Mouse (Mus musculus): ENCODE results near the gene Ndufb11. TPM values are rescaled to one million over a fixed set of nuclear protein-coding genes. Genes with fewer than 3 reads are reported as not detected.

Ndufb11 gene
- polyA plus RNA-seq, 1 experiment from 2014 or later = 251 TPM

DNA sequence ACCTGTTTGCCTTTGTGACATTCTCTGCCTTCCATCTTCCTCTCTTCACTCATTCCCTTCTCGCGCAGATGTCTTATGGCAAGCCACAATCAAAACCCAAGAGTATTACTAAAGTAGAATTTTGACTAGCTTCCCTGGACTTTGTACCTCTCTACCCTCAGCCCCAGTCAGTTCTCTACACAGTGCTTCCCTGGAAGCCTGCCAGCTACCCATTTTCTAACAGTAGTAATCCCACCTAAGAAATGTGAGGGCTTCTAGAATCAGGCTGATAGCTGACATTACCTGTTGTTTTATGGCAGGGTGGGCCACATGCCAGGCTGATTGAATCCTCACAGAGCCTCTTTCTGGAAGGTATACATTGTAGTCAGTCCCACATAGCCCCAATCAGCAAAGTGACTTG lies 20.7 kb upstream of the Ndufb11 start:
- H3K36me3 ChIP-seq (ENCODE audit: control insufficient read depth, insufficient read depth, low read length) = no peaks in the 10 kb centered on the region; the same call in 1 of the 2 replicates
- H3K9ac ChIP-seq (ENCODE audit: low read length) = no peak overlapping the region
- ATAC-seq (ENCODE audit: insufficient read depth, low FRiP score) = no peak
- no peaks in the 10 kb centered on the region for H3K9me3 ChIP-seq (replicated peaks; ENCODE audit: control insufficient read depth, low read length)
- no peaks in the 10 kb centered on the region for H3K4me1 ChIP-seq (ENCODE audit: control insufficient read depth, insufficient read depth, low read length)
- WGBS = 89% methylated on average over 2 of the region's 2 CpGs
- no peak overlapping the region for H3K4me2 ChIP-seq (ENCODE audit: low read depth, low read length)
- H3K27me3 ChIP-seq (ENCODE audit: control insufficient read depth, insufficient read depth, low read length) = no peaks in the 10 kb centered on the region
- H3K27ac ChIP-seq (ENCODE audit: low read length) = no peak overlapping the region
- H3K4me3 ChIP-seq (replicated peaks; ENCODE audit: low read length) = no peak overlapping the region

DNA sequence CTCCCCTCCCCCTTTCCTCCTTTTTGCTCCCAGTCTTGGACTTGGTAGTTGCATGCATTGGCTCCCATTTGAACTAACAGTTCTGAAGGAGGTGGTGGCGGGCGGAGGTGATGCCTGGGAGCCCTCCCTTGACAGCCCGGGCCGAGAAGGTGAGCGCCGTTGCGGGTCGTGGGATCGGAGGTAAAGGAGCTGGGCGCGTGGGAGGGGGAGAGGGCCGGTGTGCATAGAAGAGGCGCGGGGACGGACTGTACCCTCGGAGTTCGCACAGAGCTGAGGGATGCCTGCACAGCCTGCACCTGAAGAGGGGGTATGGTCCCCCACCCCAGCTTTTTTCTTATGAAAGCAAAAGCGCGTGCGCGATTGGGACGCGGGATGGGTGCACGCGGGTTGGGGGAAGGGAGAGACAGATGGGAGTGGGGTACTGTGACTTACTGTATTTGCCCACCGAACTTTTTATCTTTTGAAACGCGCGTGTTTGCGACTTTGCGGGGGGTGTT lies 532 bp upstream of the Ndufb11 start:
- no peaks in the 10 kb centered on the region for H3K9me3 ChIP-seq (replicated peaks; ENCODE audit: control insufficient read depth, low read length)
- 0 out of 2 replicates have a peak, but pooled peaks cover 8% of the 10 kb centered on the region for H3K4me1 ChIP-seq (ENCODE audit: control insufficient read depth, insufficient read depth, low read length)
- H3K36me3 ChIP-seq (ENCODE audit: control insufficient read depth, insufficient read depth, low read length) = no peaks in the 10 kb centered on the region; the same call in 1 of the 2 replicates
- H3K27ac ChIP-seq (ENCODE audit: low read length) = peak overlapping the region; percentile 88
- H3K4me3 ChIP-seq (replicated peaks; ENCODE audit: low read length) = peak overlapping the region; percentile 62
- WGBS = 13% methylated on average over 31 of the region's 31 CpGs
- peak overlapping the region; percentile 77 for H3K9ac ChIP-seq (ENCODE audit: low read length)
- H3K4me2 ChIP-seq (ENCODE audit: low read depth, low read length) = peak overlapping the region; percentile 59
- no peaks in the 10 kb centered on the region for H3K27me3 ChIP-seq (ENCODE audit: control insufficient read depth, insufficient read depth, low read length)
- peak; percentile 46; the same call in 1 of the 2 replicates for ATAC-seq (ENCODE audit: insufficient read depth, low FRiP score)

DNA sequence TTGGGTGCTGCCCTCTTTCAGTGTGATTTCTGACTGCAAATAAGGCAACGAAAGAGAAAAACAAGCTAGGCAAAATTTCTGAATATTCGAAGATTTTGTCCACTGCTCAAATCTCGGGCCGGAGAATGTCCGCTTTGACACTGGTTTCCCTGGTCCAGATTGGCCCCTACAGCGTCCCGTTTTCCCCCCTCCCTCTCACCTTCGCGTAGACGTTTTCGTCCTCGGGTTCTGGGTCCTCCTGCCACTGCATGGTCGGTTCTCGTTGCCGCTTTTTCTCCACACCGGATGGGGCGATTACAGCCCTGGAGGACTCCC lies 601 bp downstream of the Ndufb11 start:
- Histone ChIP-seq H3K4me2 (ENCODE audit: low read depth, low read length) (peak overlapping the region; percentile 57), H3K27ac (ENCODE audit: low read length) (peak overlapping the region; percentile 88), H3K9ac (ENCODE audit: low read length) (peak overlapping the region; percentile 73), H3K9me3 (replicated peaks; ENCODE audit: control insufficient read depth, low read length) (no peaks in the 10 kb centered on the region), H3K4me1 (ENCODE audit: control insufficient read depth, insufficient read depth, low read length) (0 out of 2 replicates have a peak, but pooled peaks cover 8% of the 10 kb centered on the region), H3K27me3 (ENCODE audit: control insufficient read depth, insufficient read depth, low read length) (no peaks in the 10 kb centered on the region), H3K36me3 (ENCODE audit: control insufficient read depth, insufficient read depth, low read length) (no peaks in the 10 kb centered on the region; the same call in 1 of the 2 replicates), H3K4me3 (replicated peaks; ENCODE audit: low read length) (peak overlapping the region; percentile 62)
- ATAC-seq (ENCODE audit: insufficient read depth, low FRiP score) = 0 out of 2 replicates have a peak, but pooled peaks have one; percentile 3
- 13% methylated on average over 17 of the region's 17 CpGs for WGBS

DNA sequence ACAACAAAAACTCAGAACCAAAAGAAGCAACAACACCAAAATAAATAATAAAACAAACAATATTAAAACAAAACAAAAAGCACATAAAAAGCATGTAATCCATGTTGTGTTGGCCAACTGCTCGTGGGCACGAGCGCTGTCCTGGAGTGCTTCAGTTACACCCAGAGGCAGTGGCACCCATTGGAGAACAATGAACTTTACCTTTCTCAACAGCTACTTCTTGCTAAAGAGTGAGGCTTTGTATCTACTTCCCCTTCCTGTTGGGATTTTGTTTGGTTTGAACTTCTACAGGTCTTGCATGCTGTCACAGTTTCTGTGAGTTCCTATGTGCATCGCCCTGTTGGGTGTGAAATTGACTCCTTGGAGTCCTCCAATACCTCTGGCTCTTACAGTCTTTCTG lies 8.9 kb downstream of the Ndufb11 start:
- no peak overlapping the region for H3K9ac ChIP-seq (ENCODE audit: low read length)
- H3K4me2 ChIP-seq (ENCODE audit: low read depth, low read length) = no peak overlapping the region
- H3K36me3 ChIP-seq (ENCODE audit: control insufficient read depth, insufficient read depth, low read length) = no peaks in the 10 kb centered on the region
- 80% methylated on average over 4 of the region's 4 CpGs for WGBS
- no peak overlapping the region for H3K27ac ChIP-seq (ENCODE audit: low read length)
- no peaks in the 10 kb centered on the region for H3K9me3 ChIP-seq (replicated peaks; ENCODE audit: control insufficient read depth, low read length)
- no peaks in the 10 kb centered on the region for H3K27me3 ChIP-seq (ENCODE audit: control insufficient read depth, insufficient read depth, low read length)
- no peak overlapping the region for H3K4me3 ChIP-seq (replicated peaks; ENCODE audit: low read length)
- ATAC-seq (ENCODE audit: insufficient read depth, low FRiP score) = no peak
- H3K4me1 ChIP-seq (ENCODE audit: control insufficient read depth, insufficient read depth, low read length) = no peaks in the 10 kb centered on the region

DNA sequence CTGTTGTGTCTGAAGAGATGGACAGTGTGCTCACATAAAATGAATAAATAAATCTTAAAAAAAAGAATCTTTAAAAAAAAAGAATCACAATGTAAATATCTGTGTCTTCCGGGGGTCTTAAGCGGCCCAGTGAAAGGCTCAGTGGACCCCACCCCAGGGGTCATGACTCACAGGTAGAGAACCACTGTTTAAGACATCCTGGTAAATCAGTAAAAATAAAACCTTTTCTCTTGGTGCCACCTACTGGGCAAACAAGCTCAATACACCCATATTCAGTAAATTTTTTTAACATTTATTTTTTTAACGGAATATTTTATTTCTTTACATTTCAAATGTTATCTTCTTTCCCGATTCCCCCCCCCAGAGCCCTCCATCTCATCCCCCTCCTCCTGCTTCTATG lies 29.5 kb downstream of the Ndufb11 start:
- 10% methylated on average over 4 of the region's 4 CpGs for WGBS
- H3K4me3 ChIP-seq (replicated peaks; ENCODE audit: low read length) = no peak overlapping the region

DNA sequence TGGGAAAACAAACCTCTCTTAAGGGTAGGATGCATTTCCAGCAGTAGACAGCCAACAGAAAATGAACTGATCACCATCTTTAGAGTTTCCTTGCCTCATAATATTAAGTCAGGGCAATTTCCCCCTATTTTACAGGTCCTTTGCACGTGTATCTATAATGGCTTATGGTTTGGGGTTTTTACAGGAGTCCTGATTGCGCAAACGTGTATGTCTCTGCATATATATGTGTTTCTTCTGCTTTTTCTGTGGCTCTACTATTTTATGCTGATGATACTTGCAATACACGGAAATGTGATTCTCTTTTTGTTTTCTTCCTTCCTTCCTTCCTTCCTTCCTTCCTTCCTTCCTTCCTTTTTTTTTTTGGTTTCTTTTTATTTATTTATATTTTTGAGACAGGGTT lies 43.5 kb downstream of the Ndufb11 start:
- no peaks in the 10 kb centered on the region for H3K27me3 ChIP-seq (ENCODE audit: control insufficient read depth, insufficient read depth, low read length)
- H3K27ac ChIP-seq (ENCODE audit: low read length) = no peak overlapping the region
- no peak overlapping the region for H3K9ac ChIP-seq (ENCODE audit: low read length)
- 86% methylated on average over 4 of the region's 4 CpGs for WGBS
- no peak for ATAC-seq (ENCODE audit: insufficient read depth, low FRiP score)
- no peaks in the 10 kb centered on the region for H3K4me1 ChIP-seq (ENCODE audit: control insufficient read depth, insufficient read depth, low read length)
- H3K4me3 ChIP-seq (replicated peaks; ENCODE audit: low read length) = no peak overlapping the region
- no peak overlapping the region for H3K4me2 ChIP-seq (ENCODE audit: low read depth, low read length)
- no peaks in the 10 kb centered on the region for H3K36me3 ChIP-seq (ENCODE audit: control insufficient read depth, insufficient read depth, low read length)
- H3K9me3 ChIP-seq (replicated peaks; ENCODE audit: control insufficient read depth, low read length) = no peaks in the 10 kb centered on the region

More for the DNA sequence above, 29.5 kb downstream of the Ndufb11 start:
- H3K9me3 ChIP-seq (replicated peaks; ENCODE audit: control insufficient read depth, low read length) = no peaks in the 10 kb centered on the region
- H3K27me3 ChIP-seq (ENCODE audit: control insufficient read depth, insufficient read depth, low read length) = no peaks in the 10 kb centered on the region
- no peaks in the 10 kb centered on the region for H3K4me1 ChIP-seq (ENCODE audit: control insufficient read depth, insufficient read depth, low read length)
- no peaks in the 10 kb centered on the region for H3K36me3 ChIP-seq (ENCODE audit: control insufficient read depth, insufficient read depth, low read length)
- no peak overlapping the region for H3K27ac ChIP-seq (ENCODE audit: low read length)
- no peak for ATAC-seq (ENCODE audit: insufficient read depth, low FRiP score)
- no peak overlapping the region for H3K9ac ChIP-seq (ENCODE audit: low read length)
- no peak overlapping the region for H3K4me2 ChIP-seq (ENCODE audit: low read depth, low read length)

DNA sequence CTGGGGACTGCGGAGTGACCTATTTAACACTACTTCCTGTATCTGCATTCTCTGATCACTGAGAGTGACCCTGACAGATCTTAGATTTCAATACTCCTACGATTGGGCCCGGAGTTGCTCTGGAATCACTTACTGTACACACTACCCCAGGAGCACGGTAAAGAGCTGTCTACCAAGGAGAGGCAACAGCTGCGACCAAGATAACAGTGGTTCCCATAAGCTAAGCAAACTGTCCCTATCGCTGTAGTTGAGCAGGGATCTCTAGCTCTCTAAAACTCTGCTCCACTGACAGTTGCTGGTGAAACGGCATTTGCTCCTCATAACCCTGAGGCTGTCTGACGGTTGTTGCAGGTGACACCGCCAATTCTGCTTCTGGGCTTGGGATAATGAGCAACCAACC lies 44.7 kb downstream of the Ndufb11 start:
- 58% methylated on average over 9 of the region's 9 CpGs for WGBS
- ATAC-seq (ENCODE audit: insufficient read depth, low FRiP score) = no peak
- H3K9me3 ChIP-seq (replicated peaks; ENCODE audit: control insufficient read depth, low read length) = no peaks in the 10 kb centered on the region

DNA sequence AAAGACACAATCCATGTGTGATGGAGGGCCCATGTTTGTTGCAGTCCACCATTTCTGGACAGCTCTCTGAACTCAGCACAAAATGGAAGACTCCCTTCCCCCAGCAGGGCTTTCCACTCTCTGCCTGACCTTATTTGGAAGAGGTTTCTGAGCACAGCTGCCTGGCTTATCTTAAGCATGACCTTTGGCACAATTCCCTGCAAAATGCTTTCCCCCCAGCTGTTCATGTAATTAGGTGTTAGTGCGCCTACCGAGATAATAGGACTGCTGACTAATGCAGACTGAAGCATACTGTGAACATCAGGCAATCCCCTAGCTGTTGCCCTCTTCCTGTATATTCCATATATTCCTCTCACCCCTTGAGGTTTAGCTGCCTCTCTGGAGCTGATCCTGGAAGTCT lies 46.4 kb downstream of the Ndufb11 start:
- ATAC-seq (ENCODE audit: insufficient read depth, low FRiP score) = no peak
- Histone ChIP-seq H3K9me3 (replicated peaks; ENCODE audit: control insufficient read depth, low read length) (no peaks in the 10 kb centered on the region), H3K27ac (ENCODE audit: low read length) (no peak overlapping the region), H3K4me3 (replicated peaks; ENCODE audit: low read length) (no peak overlapping the region), H3K9ac (ENCODE audit: low read length) (no peak overlapping the region), H3K36me3 (ENCODE audit: control insufficient read depth, insufficient read depth, low read length) (no peaks in the 10 kb centered on the region), H3K4me2 (ENCODE audit: low read depth, low read length) (no peak overlapping the region), H3K27me3 (ENCODE audit: control insufficient read depth, insufficient read depth, low read length) (no peaks in the 10 kb centered on the region), H3K4me1 (ENCODE audit: control insufficient read depth, insufficient read depth, low read length) (no peaks in the 10 kb centered on the region)
- 36% methylated on average over 2 of the region's 2 CpGs for WGBS

More for the DNA sequence above, 44.7 kb downstream of the Ndufb11 start:
- Histone ChIP-seq H3K4me1 (ENCODE audit: control insufficient read depth, insufficient read depth, low read length) (no peaks in the 10 kb centered on the region), H3K27ac (ENCODE audit: low read length) (no peak overlapping the region), H3K36me3 (ENCODE audit: control insufficient read depth, insufficient read depth, low read length) (no peaks in the 10 kb centered on the region), H3K4me2 (ENCODE audit: low read depth, low read length) (no peak overlapping the region), H3K27me3 (ENCODE audit: control insufficient read depth, insufficient read depth, low read length) (no peaks in the 10 kb centered on the region), H3K9ac (ENCODE audit: low read length) (no peak overlapping the region), H3K4me3 (replicated peaks; ENCODE audit: low read length) (no peak overlapping the region)

All from stomach, embryonic 16.5 days (tissue).